Mouse (Mus musculus): ENCODE results near the gene Sorl1.

GRCm38 (mm10) chr9:42113316-42113715 lies 10.8 kb downstream of the Sorl1 start:
- no peak for TF ChIP-seq GATA1 (IDR thresholded peaks at IDR 0.05; ENCODE audit: low read length)
- TF ChIP-seq TAL1 (IDR thresholded peaks at IDR 0.05; ENCODE audit: low read length) = no peak
